Mouse (Mus musculus): ENCODE results near the gene Zfp280c.

The Zfp280c gene

GRCm38 (mm10) chrX:48493763-48494162 is 100.5 kb downstream of the Zfp280c start:
- no peak for DNase-seq (ENCODE audit: extremely low read depth, low read depth, low spot score)
